Mouse (Mus musculus) CH12.LX (cell line): ENCODE measurements at regions not wholly inside any gene's neighbourhood (a gene's known extent, or its start where the extent isn't known, plus 50 kb on each side); places are given as distances from the start of the nearest gene placed in this dataset.

ENCODE experiments used
- DNase-seq: peaks from one replicate; pipeline ENCODE4 v3.0.0-alpha.2; 2013; ENCODE audit errors: extremely low read depth
- H3K27ac ChIP-seq: 2 replicates; pipeline ENCODE4 v1.5.1; 2012; ENCODE audit warnings: low read depth, mild to moderate bottlenecking, control low read depth, moderate library complexity; ENCODE audit not compliant: insufficient read depth
- H3K27me3 ChIP-seq: replicated peaks from 2 replicates; pipeline ENCODE3; 2012; ENCODE audit warnings: inconsistent platforms
- H3K36me3 ChIP-seq, 2 experiments: replicated peaks in 1 of 2; 2 replicates each; pipeline versions ENCODE3 to v1.6.1; 2012; ENCODE audit warnings: inconsistent platforms in 1 of 2, low read length in 1 of 2, mild to moderate bottlenecking in 1 of 2, mixed read lengths in 1 of 2, moderate library complexity in 1 of 2; ENCODE audit not compliant: control insufficient read depth in 1 of 2, insufficient read depth in 1 of 2
- H3K4me1 ChIP-seq, 2 experiments: 2 replicates each; pipeline ENCODE4 v1.6.1; 2012; ENCODE audit warnings: inconsistent platforms in 1 of 2, moderate library complexity in 1 of 2; ENCODE audit not compliant: insufficient read depth in 2 of 2, control insufficient read depth in 1 of 2
- H3K4me2 ChIP-seq: 2 replicates; pipeline ENCODE4 v1.6.1; 2012; ENCODE audit warnings: low read depth, mild to moderate bottlenecking, control low read depth; ENCODE audit not compliant: poor library complexity, insufficient read depth, severe bottlenecking
- H3K4me3 ChIP-seq, 3 experiments: fragments of 150-350 bp in 1 of 3; sonication (generic) in 1 of 3; replicated peaks in 1 of 3; 2 replicates each; pipeline versions ENCODE3 to v1.5.1; 2011 to 2012; ENCODE audit warnings: low read depth in 2 of 3, low read length in 2 of 3, mild to moderate bottlenecking in 2 of 3, moderate library complexity in 2 of 3, control low read depth in 1 of 3, improper control_type of control experiment in 1 of 3, inconsistent platforms in 1 of 3, mixed read lengths in 1 of 3; ENCODE audit not compliant: poor library complexity in 1 of 3
- H3K79me2 ChIP-seq: replicated peaks from 2 replicates; pipeline ENCODE4 v1.6.1; 2012; ENCODE audit warnings: mild to moderate bottlenecking, moderate library complexity; ENCODE audit not compliant: control insufficient read depth, poor library complexity, insufficient read depth, severe bottlenecking; ENCODE audit errors: extremely low read depth
- H3K9ac ChIP-seq: 2 replicates; pipeline ENCODE4 v1.6.1; 2012; ENCODE audit warnings: low read depth, mild to moderate bottlenecking, control low read depth, moderate library complexity; ENCODE audit not compliant: insufficient read depth
- H3K9me3 ChIP-seq: replicated peaks from 2 replicates; pipeline ENCODE3; 2012; ENCODE audit warnings: low read length, inconsistent platforms, mixed read lengths
- CHD1 ChIP-seq: IDR thresholded peaks from 2 replicates; pipeline ENCODE4 v1.6.1; 2012; ENCODE audit warnings: low read depth, low read length, improper control_type of control experiment, inconsistent platforms
- ELF1 ChIP-seq: IDR thresholded peaks from 2 replicates; pipeline ENCODE4 v1.6.1; 2014; ENCODE audit warnings: low read depth, mild to moderate bottlenecking, inconsistent platforms, low read length, improper control_type of control experiment
- IRF4 ChIP-seq: IDR thresholded peaks from 2 replicates; pipeline ENCODE4 v1.6.1; 2014; ENCODE audit warnings: low read depth, mild to moderate bottlenecking, inconsistent platforms, low read length, improper control_type of control experiment
- JUN ChIP-seq: IDR thresholded peaks from 2 replicates; pipeline ENCODE4 v1.6.1; 2011; ENCODE audit warnings: low read depth, mild to moderate bottlenecking, low read length, improper control_type of control experiment, moderate library complexity; ENCODE audit not compliant: insufficient read depth
- JUND ChIP-seq: conservative IDR thresholded peaks from 2 replicates; pipeline ENCODE4 v1.6.1; 2011; ENCODE audit warnings: low read depth, low read length, improper control_type of control experiment
- MAFK ChIP-seq: IDR thresholded peaks from 2 replicates; pipeline ENCODE4 v1.6.1; 2011; ENCODE audit warnings: low read length, improper control_type of control experiment; ENCODE audit not compliant: insufficient replicate concordance
- MAZ ChIP-seq: IDR thresholded peaks from 2 replicates; pipeline ENCODE4 v1.6.1; 2012; ENCODE audit warnings: low read depth, mild to moderate bottlenecking, inconsistent platforms, low read length, improper control_type of control experiment, moderate library complexity
- PAX5 ChIP-seq: IDR thresholded peaks from 2 replicates; pipeline ENCODE4 v1.6.1; 2012; ENCODE audit warnings: low read length, inconsistent platforms, mixed read lengths
- SMC3 ChIP-seq: IDR thresholded peaks from 2 replicates; pipeline ENCODE4 v1.6.1; 2011; ENCODE audit warnings: low read depth, low read length, improper control_type of control experiment
- TCF12 ChIP-seq: IDR thresholded peaks from 2 replicates; pipeline ENCODE4 v1.6.1; 2014; ENCODE audit warnings: low read depth, mild to moderate bottlenecking, inconsistent platforms, low read length, improper control_type of control experiment
- USF1 ChIP-seq: IDR thresholded peaks from 2 replicates; pipeline ENCODE4 v1.6.1; 2014; ENCODE audit warnings: low read depth, mild to moderate bottlenecking, inconsistent platforms, low read length, improper control_type of control experiment
- ZNF384 ChIP-seq: IDR thresholded peaks from 2 replicates; pipeline ENCODE4 v1.6.1; 2012; ENCODE audit warnings: low read depth, low read length, improper control_type of control experiment, inconsistent platforms
- dilution Hi-C: fragments of 300-500 bp; cut with MboI; formaldehyde crosslinking; loops from 2 replicates; pipeline ENCODE4 v1.14.3; 2020; ENCODE audit warnings: low sequenced_read_pairs; ENCODE audit not compliant: extremely low pct_unique_long_range_greater_than_20kb, extremely low pct_ligation_motif_present
- in situ Hi-C: fragments of 300-500 bp; cut with MboI; formaldehyde crosslinking; loops from 3 replicates; pipeline ENCODE4 v1.14.3; 2019; ENCODE audit warnings: low sequenced_read_pairs, low pct_ligation_motif_present, low pct_unique_long_range_greater_than_20kb, mixed read lengths

DNA sequence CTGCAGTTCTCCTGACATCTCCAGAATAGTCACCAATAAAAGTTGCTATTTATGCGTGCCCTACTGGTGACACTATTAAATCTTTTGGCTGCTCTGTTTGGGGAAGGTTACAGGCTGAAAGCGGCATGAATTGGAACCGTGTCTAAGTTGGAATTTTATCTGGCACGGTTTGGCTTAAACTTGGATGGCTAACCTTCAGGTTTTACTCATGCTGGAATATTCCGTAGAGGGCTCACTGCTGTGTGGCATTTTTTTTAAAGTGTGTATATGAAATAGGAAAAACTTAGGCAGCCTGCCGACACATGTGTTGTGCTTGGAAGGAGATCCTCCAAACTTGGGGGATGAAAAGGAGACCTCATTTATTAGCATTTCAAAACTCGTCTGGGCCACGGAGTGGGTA, 489.0 kb upstream of the Mgmt start:
- H3K36me3 ChIP-seq, result no peaks in the 10 kb centered on the region
- no peaks in the 10 kb centered on the region for H3K79me2 ChIP-seq
- no peak for TF ChIP-seq MAZ
- TF ChIP-seq ELF1, result no peak
- TF ChIP-seq SMC3, result no peak
- TF ChIP-seq USF1, result no peak
- TF ChIP-seq MAFK, result no peak
- no peak for TF ChIP-seq JUN
- no peak for TF ChIP-seq CHD1
- TF ChIP-seq TCF12, result no peak
- H3K27ac ChIP-seq, result no peak overlapping the region
- no peak overlapping the region for H3K4me2 ChIP-seq
- H3K9me3 ChIP-seq, result no peaks in the 10 kb centered on the region
- H3K4me3 ChIP-seq, result no peak overlapping the region
- no peak overlapping the region for H3K9ac ChIP-seq
- in situ Hi-C loops (no loop called here), dilution Hi-C loops (no loop called here)
- DNase-seq, result no peak
- H3K27me3 ChIP-seq, result peaks cover 85% of the 10 kb centered on the region
- no peaks in the 10 kb centered on the region for H3K4me1 ChIP-seq

DNA sequence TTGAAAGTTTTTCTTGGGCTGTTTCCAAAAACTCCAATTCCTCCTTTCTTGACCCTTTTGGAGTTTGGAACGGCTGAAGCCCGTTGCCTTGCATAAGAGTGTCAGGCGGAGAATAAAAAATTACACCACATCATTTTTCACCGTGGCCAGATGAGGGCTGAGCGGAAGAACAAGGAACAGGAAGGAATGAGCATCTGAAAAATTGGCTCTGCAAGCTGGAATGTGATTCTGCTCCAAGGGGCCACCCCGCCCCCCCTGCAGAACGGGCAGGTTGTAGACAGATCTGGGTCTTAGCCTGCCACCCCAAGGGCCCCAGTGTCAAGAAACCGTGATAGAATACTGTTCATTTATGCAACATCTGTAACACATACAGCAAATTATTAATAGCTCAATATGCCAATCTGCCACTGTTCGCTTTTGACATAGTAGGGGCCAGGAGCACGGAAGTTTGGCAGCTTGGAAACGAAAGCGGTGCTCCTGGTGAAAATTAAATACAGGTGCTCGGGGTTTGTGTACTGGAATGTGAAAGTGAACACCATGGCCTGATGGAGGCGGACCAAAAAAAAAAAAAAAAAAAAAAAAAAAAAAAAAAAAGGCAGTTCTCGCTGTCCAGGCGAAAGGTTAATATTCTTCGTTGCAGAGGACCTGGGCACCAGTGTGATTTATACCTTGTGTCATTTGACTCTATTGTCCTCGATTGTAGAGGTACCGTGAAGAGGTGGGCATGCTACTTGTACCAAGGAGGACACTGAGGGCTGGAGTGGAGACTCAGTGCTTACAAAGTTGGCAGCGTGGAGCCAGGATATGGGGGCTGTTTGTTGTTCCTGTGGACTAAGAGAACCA, 487.9 kb upstream of the Mgmt start:
- H3K9me3 ChIP-seq, result no peaks in the 10 kb centered on the region
- no peaks in the 10 kb centered on the region for H3K4me1 ChIP-seq
- in situ Hi-C loops (no loop called here), dilution Hi-C loops (no loop called here)
- H3K79me2 ChIP-seq, result no peaks in the 10 kb centered on the region
- H3K9ac ChIP-seq, result no peak overlapping the region
- no peak overlapping the region for H3K4me2 ChIP-seq
- no peak overlapping the region for H3K4me3 ChIP-seq
- H3K27ac ChIP-seq, result no peak overlapping the region
- no peak for DNase-seq
- peaks cover 92% of the 10 kb centered on the region for H3K27me3 ChIP-seq
- H3K36me3 ChIP-seq, result no peaks in the 10 kb centered on the region
- TF ChIP-seq IRF4 (no peak), ZNF384 (peak; percentile 42; the same call in 1 of the 2 replicates)
- TF ChIP-seq, all 38 proteins: peak for 1

GRCm38 (mm10) chr7:136414808-136415207, 479.6 kb upstream of the Mgmt start:
- in situ Hi-C loops (no loop called here), dilution Hi-C loops (no loop called here)

More at GRCm38 (mm10) chr7:136414808-136415207, 479.6 kb upstream of the Mgmt start:
- Histone ChIP-seq H3K4me2 (no peak overlapping the region), H3K9ac (no peak overlapping the region), H3K4me3 (no peak overlapping the region), H3K36me3 (no peaks in the 10 kb centered on the region), H3K4me1 (no peaks in the 10 kb centered on the region), H3K27ac (no peak overlapping the region), H3K79me2 (no peaks in the 10 kb centered on the region), H3K27me3 (peaks cover 95% of the 10 kb centered on the region), H3K9me3 (no peaks in the 10 kb centered on the region)
- DNase-seq, result no peak
- TF ChIP-seq JUND, result no peak
- no peak for TF ChIP-seq PAX5
